Mouse (Mus musculus) CD8-positive naive resting alpha-beta T cell, adult 2 months (primary cell): ENCODE results near the gene Zfp853.

Experiments used
- DNase-seq, 2 experiments: peaks; one replicate each; pipeline ENCODE4 v3.0.0; 2022; ENCODE audit warnings: low read depth in 2 of 2, low spot score in 2 of 2

Gene Zfp853

GRCm38 (mm10) chr5:143294862-143295261, 1.4 kb upstream of the Zfp853 start:
- no peak for DNase-seq

GRCm38 (mm10) chr5:143292879-143293278, 544 bp downstream of the Zfp853 start:
- DNase-seq, result no peak

- no peak for DNase-seq
Observed at GRCm38 (mm10) chr5:143289299-143289698, 4.1 kb downstream of the Zfp853 start.

GRCm38 (mm10) chr5:143288378-143288911, 5.0 kb downstream of the Zfp853 start:
- DNase-seq, result no peak

- no peak for DNase-seq
Observed at GRCm38 (mm10) chr5:143287774-143288328, 5.6 kb downstream of the Zfp853 start.

- no peak for DNase-seq
Observed at GRCm38 (mm10) chr5:143284762-143285161, 8.7 kb downstream of the Zfp853 start.

- no peak for DNase-seq
Observed at GRCm38 (mm10) chr5:143279247-143279646, 14.2 kb downstream of the Zfp853 start.

GRCm38 (mm10) chr5:143275761-143276160, 17.7 kb downstream of the Zfp853 start:
- no peak for DNase-seq

GRCm38 (mm10) chr5:143272540-143273330, 20.7 kb downstream of the Zfp853 start:
- no peak for DNase-seq

GRCm38 (mm10) chr5:143272108-143272507, 21.3 kb downstream of the Zfp853 start:
- no peak for DNase-seq

- DNase-seq, result no peak
Observed at GRCm38 (mm10) chr5:143271642-143272041, 21.8 kb downstream of the Zfp853 start.

- no peak for DNase-seq
Observed at GRCm38 (mm10) chr5:143270151-143270519, 23.3 kb downstream of the Zfp853 start.

GRCm38 (mm10) chr5:143269363-143270150, 23.9 kb downstream of the Zfp853 start, which contains the start of gene Zfp316:
Gene Zfp316 (minus strand): TSS chr5:143270022.
- peak in 1 of 2 experiments; percentile 10 for DNase-seq

GRCm38 (mm10) chr5:143268985-143269362, 24.4 kb downstream of the Zfp853 start:
- no peak for DNase-seq

- no peak for DNase-seq
Observed at GRCm38 (mm10) chr5:143266794-143267193, 26.6 kb downstream of the Zfp853 start.

GRCm38 (mm10) chr5:143265409-143265808, 28.0 kb downstream of the Zfp853 start:
- no peak for DNase-seq

GRCm38 (mm10) chr5:143264689-143265088, 28.7 kb downstream of the Zfp853 start:
- DNase-seq, result no peak

GRCm38 (mm10) chr5:143261636-143262035, 31.8 kb downstream of the Zfp853 start:
- no peak for DNase-seq

GRCm38 (mm10) chr5:143255802-143256201, 37.6 kb downstream of the Zfp853 start:
- DNase-seq, result no peak

GRCm38 (mm10) chr5:143255131-143255519, 38.3 kb downstream of the Zfp853 start:
- DNase-seq, result no peak

GRCm38 (mm10) chr5:143254487-143255130, 38.8 kb downstream of the Zfp853 start:
- DNase-seq, result no peak
